Mouse (Mus musculus) heart, adult 9 months (tissue): ENCODE measurements around the gene Ophn1.
A peak's percentile ranks its signal among the peaks of the same experiment; 100 is the strongest.

Experiments used
- DNase-seq, 2 experiments: peaks; one replicate each; pipeline ENCODE4 v3.0.0; 2022; ENCODE audit warnings: low spot score in 2 of 2

The Ophn1 gene

DNA sequence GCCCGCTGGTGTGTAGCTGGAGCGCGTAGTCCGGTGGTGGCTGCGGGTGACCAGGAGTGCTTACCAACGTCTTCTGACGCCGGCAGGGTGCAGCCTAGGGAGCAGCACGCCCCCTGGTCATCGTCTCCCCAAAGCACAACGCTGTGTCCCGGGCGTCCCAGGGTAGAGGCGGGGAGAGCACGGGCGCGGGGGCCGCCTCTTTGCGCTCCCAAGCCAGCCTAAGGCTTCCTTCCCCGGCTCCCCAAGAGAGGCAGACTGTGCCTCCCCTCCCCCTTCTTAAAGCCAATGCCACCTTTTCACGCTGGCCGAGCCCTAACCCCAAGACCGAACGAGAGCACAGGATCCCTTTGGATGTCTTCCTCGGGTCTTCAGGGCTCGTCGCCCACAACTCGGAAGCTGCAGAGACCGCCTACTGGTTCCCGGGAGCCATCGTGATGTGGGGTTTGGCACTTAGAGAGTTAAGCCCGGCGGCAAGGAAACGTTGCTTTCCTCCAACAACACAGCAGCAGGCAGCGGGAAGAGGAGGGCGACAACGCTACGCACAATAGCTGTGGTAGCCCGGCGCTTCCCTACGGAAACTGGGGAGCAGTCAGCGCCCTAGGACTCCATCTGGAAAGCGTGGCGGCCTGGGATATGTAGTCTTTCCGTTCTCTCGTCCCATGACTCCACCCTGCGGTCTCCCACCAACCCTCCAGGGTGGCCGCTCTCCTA, at the start of gene Ophn1:
TSS of gene Ophn1 (minus strand) at position 620 of the 711 bp plus-strand sequence.
- peak; percentile 74 to 80 for DNase-seq

GRCm38 (mm10) chrX:98937555-98938294, 46.9 kb upstream of the Ophn1 start:
- peak; percentile 90 to 93 for DNase-seq

- DNase-seq, result peak; percentile 90 to 95
Measured at GRCm38 (mm10) chrX:98936707-98937554, 46.1 kb upstream of the Ophn1 start.

DNA sequence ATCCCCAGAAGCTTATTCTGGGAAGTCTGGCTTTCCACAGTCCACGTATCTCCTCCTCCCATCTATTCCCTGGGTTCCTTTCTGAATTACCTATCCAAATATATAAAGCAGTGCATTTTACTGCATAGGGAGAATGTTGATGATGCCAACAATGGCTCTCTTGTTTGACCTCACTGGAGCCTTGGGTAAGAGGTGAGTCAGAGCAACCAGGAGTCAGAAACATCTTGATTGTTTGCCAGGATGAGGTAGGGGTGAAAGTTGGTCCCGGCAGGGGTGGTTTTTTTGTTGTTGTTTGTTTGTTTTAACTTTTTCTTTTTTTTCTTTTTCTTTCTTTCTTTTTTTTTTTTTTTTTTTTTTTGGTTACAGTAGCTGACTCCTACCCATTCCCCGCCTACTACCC, 45.3 kb upstream of the Ophn1 start, which contains the start of gene Yipf6:
TSS of gene Yipf6 (plus strand) at position 216 of the 400 bp plus-strand sequence.
- no peak for DNase-seq

DNA sequence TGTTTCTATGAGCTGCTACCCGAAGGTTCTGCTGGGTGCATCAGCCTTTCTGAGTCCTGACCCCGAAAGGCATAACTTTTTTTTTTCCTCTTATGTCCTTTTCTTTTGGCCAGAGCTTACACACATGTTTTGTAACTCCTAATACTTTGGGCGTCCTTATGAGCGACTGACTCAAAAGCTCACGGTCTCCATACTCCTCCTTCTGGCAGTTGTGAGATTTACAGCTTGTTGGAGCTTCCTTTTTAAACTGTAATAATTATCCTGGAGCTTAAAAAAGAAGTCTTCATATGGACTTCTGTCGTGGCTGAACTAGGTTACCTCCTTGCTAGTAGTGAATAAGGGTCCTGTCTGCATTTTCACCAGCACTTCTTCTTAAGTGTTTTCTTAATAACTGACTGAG, 28.6 kb upstream of the Ophn1 start:
- DNase-seq, result peak; percentile 4 to 41

- DNase-seq, result no peak
Measured at GRCm38 (mm10) chrX:98908910-98909309, 18.1 kb upstream of the Ophn1 start.

- no peak for DNase-seq
Measured at GRCm38 (mm10) chrX:98904226-98904625, 13.4 kb upstream of the Ophn1 start.

GRCm38 (mm10) chrX:98898307-98898706, 7.5 kb upstream of the Ophn1 start:
- peak; percentile 27 to 47 for DNase-seq

GRCm38 (mm10) chrX:98890072-98890405, 786 bp downstream of the Ophn1 start:
- DNase-seq, result no peak

DNA sequence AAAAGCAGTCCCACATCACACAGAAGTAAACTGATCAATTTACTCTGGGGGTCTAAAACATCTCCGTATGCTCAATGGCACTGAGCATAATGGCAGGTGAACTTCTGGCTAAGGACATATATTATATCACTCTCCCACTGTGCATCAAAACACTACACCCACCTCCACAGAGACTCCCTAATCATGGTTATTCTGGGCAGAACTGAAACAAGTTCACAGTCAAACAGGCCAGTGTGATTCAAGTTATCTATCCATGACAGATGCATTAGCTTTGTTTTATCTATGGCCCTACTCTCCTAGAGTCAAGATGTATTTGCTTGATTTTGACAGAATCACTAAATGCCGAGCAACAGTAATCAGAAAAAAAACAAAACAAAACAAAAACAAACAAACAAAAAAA, 8.8 kb downstream of the Ophn1 start:
- DNase-seq, result no peak

- DNase-seq, result no peak
Measured at GRCm38 (mm10) chrX:98881085-98881484, 9.7 kb downstream of the Ophn1 start.

- DNase-seq, result no peak
Measured at GRCm38 (mm10) chrX:98880314-98880713, 10.5 kb downstream of the Ophn1 start.

DNA sequence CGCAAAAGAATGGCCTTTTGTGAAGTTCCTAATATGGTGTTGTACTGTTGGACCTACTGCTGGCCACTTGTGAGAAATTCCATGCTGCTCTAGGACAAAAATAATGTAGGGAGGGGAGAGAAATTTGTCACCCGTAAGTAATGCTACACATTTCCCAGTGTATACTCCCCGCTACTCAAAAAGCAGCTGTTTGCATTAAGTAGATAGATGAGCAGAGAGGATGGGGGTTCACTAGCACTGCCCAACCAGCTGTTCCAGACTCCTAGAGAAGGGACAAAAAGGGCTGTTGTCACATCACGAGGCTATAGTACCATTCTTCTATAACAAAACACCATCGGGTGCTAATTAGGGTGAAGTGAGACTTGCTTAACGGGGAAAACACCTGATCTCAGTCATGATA, 15.7 kb downstream of the Ophn1 start:
- DNase-seq, result no peak

GRCm38 (mm10) chrX:98874086-98874485, 16.7 kb downstream of the Ophn1 start:
- DNase-seq, result no peak

- DNase-seq, result no peak
Measured at GRCm38 (mm10) chrX:98872064-98872463, 18.8 kb downstream of the Ophn1 start.

DNA sequence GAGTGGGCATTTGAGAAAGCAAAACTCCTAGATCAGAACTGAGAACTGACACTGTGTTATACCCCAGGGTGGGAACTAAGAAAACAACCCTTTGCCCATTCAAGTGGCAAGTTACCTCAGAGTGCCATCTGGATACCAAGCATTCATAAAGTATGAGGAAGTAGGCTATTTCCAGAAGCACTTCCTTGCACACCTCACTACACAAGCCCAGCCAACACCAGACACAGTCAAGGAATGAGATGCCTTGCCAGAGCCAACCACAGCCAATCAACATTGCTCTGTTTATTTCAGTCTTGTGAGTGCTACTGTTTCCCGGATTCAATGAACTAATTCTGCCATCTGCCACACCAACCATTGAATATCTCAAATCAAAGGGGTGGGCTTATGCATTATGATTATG, 20.3 kb downstream of the Ophn1 start:
- no peak for DNase-seq

- DNase-seq, result no peak
Measured at GRCm38 (mm10) chrX:98869735-98870134, 21.1 kb downstream of the Ophn1 start.

DNA sequence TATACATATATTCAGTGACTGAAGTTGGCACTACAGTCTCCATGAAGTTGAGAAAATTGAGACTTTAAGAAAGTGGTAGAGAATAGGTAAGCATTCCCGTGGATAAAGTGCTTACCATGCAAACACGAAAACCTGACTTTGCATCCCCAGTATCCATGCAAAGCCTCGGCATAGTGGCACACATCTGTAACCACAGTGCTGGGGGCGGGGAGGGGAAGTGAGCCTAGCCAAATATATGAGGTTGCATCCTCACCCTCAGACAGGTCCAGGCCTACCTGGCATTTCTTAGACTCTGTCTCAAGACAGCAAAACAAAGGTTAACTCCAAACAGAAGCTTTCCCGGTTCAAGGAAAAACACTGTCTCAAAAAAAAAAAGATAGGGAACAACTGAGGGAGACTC, 21.7 kb downstream of the Ophn1 start:
- no peak for DNase-seq

- DNase-seq, result peak; percentile 26 to 39
Measured at GRCm38 (mm10) chrX:98860167-98860566, 30.7 kb downstream of the Ophn1 start.

DNA sequence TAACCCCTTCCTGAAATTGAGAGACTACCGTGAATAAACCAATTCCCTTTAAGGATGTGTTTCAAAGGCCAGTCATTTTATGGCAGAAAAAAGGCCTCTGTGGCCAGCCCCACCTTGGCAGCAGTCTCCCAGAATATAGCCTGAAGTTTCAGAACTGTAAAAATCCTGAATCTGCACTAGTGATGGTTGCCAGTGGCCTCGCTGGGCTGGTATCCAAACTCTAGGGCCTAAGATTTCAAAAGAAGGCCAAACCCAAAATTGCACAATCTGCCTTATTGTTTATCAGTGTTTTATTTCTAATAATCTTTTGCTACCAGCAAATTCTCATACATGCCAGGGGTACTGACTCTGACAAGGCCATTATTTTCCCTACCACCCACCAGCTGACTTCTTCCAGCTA, 34.8 kb downstream of the Ophn1 start:
- peak; percentile 19 to 38 for DNase-seq

- no peak for DNase-seq
Measured at GRCm38 (mm10) chrX:98850869-98851268, 40.0 kb downstream of the Ophn1 start.

DNA sequence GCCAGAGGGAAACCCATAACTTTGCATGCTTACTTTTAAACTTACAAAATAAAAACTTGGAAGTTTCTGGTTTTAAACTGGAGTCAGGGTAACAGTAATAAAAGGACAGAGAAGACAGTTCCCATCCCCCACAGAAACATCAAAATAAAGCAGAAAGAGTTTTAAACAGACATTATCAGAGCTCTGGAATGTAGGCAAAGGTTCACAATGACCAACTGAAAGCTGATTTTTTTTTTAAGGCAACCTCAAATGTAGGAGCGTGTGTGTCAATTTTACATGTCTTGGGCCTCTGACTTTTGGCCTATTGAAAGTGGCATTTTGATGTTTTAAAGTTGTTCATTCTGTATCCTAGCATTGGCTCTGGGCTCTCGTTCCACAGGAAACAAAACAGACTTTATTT, 49.2 kb downstream of the Ophn1 start:
- DNase-seq, result no peak
